Mouse (Mus musculus): Measurements from ENCODE around the gene Hoxc12. TPM values are rescaled to one million over a fixed set of nuclear protein-coding genes. Genes with fewer than 3 reads are reported as not detected.

Hoxc12 gene
- polyA plus RNA-seq, 1 experiment from 2014 or later: 0.36 TPM

- no peak for DNase-seq (ENCODE audit: low spot score)
- H3K4me3 ChIP-seq: no peak overlapping the region; the same call in 1 of the 2 replicates
- H3K4me1 ChIP-seq: peaks cover 83% of the 10 kb centered on the region
- peaks cover 100% of the 10 kb centered on the region for H3K27me3 ChIP-seq (ENCODE audit: low read depth, poor library complexity, severe bottlenecking)
- 3% methylated on average over 10 of the region's 10 CpGs for WGBS
- no peaks in the 10 kb centered on the region for H3K9me3 ChIP-seq (replicated peaks)
- no peak overlapping the region for H3K27ac ChIP-seq
- H3K36me3 ChIP-seq: no peaks in the 10 kb centered on the region
Observed at GRCm38 (mm10) chr15:102984521-102984920, 48.0 kb downstream of the Hoxc12 start.

- no peaks in the 10 kb centered on the region for H3K36me3 ChIP-seq
- peaks cover 100% of the 10 kb centered on the region for H3K27me3 ChIP-seq (ENCODE audit: low read depth, poor library complexity, severe bottlenecking)
- WGBS: 6% methylated on average over 3 of the region's 3 CpGs
- no peaks in the 10 kb centered on the region for H3K9me3 ChIP-seq (replicated peaks)
- H3K4me1 ChIP-seq: peaks cover 83% of the 10 kb centered on the region
- DNase-seq (ENCODE audit: low spot score): no peak
- H3K4me3 ChIP-seq: no peak overlapping the region
- no peak overlapping the region for H3K27ac ChIP-seq
Observed at GRCm38 (mm10) chr15:102984925-102985324, 48.4 kb downstream of the Hoxc12 start.

- WGBS: 2% methylated on average over 21 of the region's 21 CpGs
Observed at GRCm38 (mm10) chr15:102987124-102987833, 50.7 kb downstream of the Hoxc12 start.

GRCm38 (mm10) chr15:102988078-102988477 lies 51.5 kb downstream of the Hoxc12 start:
- H3K9me3 ChIP-seq (replicated peaks): no peaks in the 10 kb centered on the region
- WGBS: 9% methylated on average over 5 of the region's 5 CpGs
- H3K4me3 ChIP-seq: no peak overlapping the region
- no peaks in the 10 kb centered on the region for H3K36me3 ChIP-seq
- peaks cover 100% of the 10 kb centered on the region for H3K27me3 ChIP-seq (ENCODE audit: low read depth, poor library complexity, severe bottlenecking)
- H3K4me1 ChIP-seq: peaks cover 84% of the 10 kb centered on the region
- no peak overlapping the region for H3K27ac ChIP-seq
- no peak for DNase-seq (ENCODE audit: low spot score)

More at GRCm38 (mm10) chr15:102987124-102987833, 50.7 kb downstream of the Hoxc12 start:
- DNase-seq (ENCODE audit: low spot score): peak; percentile 99
- Histone ChIP-seq H3K4me1 (peaks cover 83% of the 10 kb centered on the region), H3K36me3 (no peaks in the 10 kb centered on the region), H3K27me3 (ENCODE audit: low read depth, poor library complexity, severe bottlenecking) (peaks cover 100% of the 10 kb centered on the region), H3K9me3 (replicated peaks) (no peaks in the 10 kb centered on the region), H3K4me3 (no peak overlapping the region), H3K27ac (no peak overlapping the region)

Small RNA genes lying within 50 kb of the gene (microRNA-seq; reads per million reads assigned to microRNA genes)
- 1,846 reads per million, percentile 83 among the genes with 10 or more reads in this experiment for gene Mir196a-2

Other genes starting within 250 kb of the Hoxc12 start
- 26.3 and 33.5 TPM in 2 replicates for gene Calcoco1, start 214.6 kb upstream of the Hoxc12 start, polyA plus RNA-seq (2016; fragmentation: Nextera tagmentation; extraction: Ambion mirVana)
- 0.51 and 1.2 TPM in 2 replicates for gene Hoxc13, start 15.7 kb upstream of the Hoxc12 start, polyA plus RNA-seq (2016; fragmentation: Nextera tagmentation; extraction: Ambion mirVana)
- gene Hoxc11, start 17.7 kb downstream of the Hoxc12 start, polyA plus RNA-seq (2016; fragmentation: Nextera tagmentation; extraction: Ambion mirVana): 2.4 and 4.7 TPM in 2 replicates
- gene Hoxc10, start 30.0 kb downstream of the Hoxc12 start, polyA plus RNA-seq (2016; fragmentation: Nextera tagmentation; extraction: Ambion mirVana): 21.4 and 51.4 TPM in 2 replicates
- gene Hoxc5, start 30.7 kb downstream of the Hoxc12 start, polyA plus RNA-seq (2016; fragmentation: Nextera tagmentation; extraction: Ambion mirVana): 10.6 and 12.7 TPM in 2 replicates
- 4.4 and 6.9 TPM in 2 replicates for gene Hoxc9, start 39.7 kb downstream of the Hoxc12 start, polyA plus RNA-seq (2016; fragmentation: Nextera tagmentation; extraction: Ambion mirVana)
- 5.1 and 6.0 TPM in 2 replicates for gene Hoxc8, start 53.9 kb downstream of the Hoxc12 start, polyA plus RNA-seq (2016; fragmentation: Nextera tagmentation; extraction: Ambion mirVana)
- gene Hoxc6, start 61.5 kb downstream of the Hoxc12 start, polyA plus RNA-seq (2016; fragmentation: Nextera tagmentation; extraction: Ambion mirVana): 10.1 and 10.2 TPM in 2 replicates
- 9.1 and 9.8 TPM in 2 replicates for gene Hoxc4, start 82.2 kb downstream of the Hoxc12 start, polyA plus RNA-seq (2016; fragmentation: Nextera tagmentation; extraction: Ambion mirVana)
- 16.2 and 16.8 TPM in 2 replicates for gene Smug1, start 230.3 kb downstream of the Hoxc12 start, polyA plus RNA-seq (2016; fragmentation: Nextera tagmentation; extraction: Ambion mirVana)